Mouse (Mus musculus) liver, postnatal 0 days (tissue): ENCODE measurements at regions not wholly inside any gene's neighbourhood (a gene's known extent, or its start where the extent isn't known, plus 50 kb on each side); places are given as distances from the start of the nearest gene placed in this dataset.
"Not testable (repeated sequence)": the region's sequence is repeated elsewhere in the genome, so short reads cannot be mapped to it uniquely, and the experiment has no call there.

ENCODE experiments used
- CTCF ChIP-seq: sonication (generic); IDR thresholded peaks from 2 replicates; pipeline ENCODE4 v1.5.1; 2016; ENCODE audit warnings: antibody characterized with exemption, low read depth
- EP300 ChIP-seq: IDR thresholded peaks from 2 replicates; pipeline ENCODE4 v1.6.1; 2016; ENCODE audit warnings: antibody characterized with exemption, low read depth, mild to moderate bottlenecking

DNA sequence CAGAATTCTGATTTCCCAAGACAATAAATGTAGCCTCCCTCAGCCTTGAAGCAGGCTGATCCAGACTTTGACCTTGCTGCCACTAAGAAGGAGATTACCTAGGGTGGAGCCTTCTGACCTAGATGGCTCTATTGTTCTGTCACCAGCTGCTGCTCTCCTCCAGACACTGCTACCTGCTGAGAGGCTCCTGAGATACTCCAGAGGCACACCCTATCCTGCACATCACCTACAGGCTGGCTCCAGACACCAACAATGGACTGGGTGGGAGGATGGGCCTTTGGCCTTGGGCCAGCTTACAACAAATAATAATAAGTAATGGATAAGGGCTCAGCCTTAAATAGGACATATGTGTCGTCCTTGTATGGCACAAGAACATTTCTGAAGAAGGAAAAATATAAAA is 186.3 kb upstream of the Fmr1 start:
- not testable (repeated sequence) for TF ChIP-seq EP300, CTCF
